ENCODE assay signal across 8 mouse cellular contexts in genomic region chr4:12240941-12241571, GRCm38 (mm10).
DNase-seq lines count a peak whose midpoint lies in the region; ATAC-seq and TF ChIP-seq lines count a peak whose summit lies in the region.

No protein-coding gene starts in this region.

- 3% methylated on average over 12 of the region's 12 CpGs for WGBS in forebrain, embryonic 14.5 days
- 3% methylated on average over 12 of the region's 12 CpGs for WGBS in lung, embryonic 15.5 days

- no peaks in the 10 kb centered on the region for H3K27me3 ChIP-seq in forebrain, embryonic 14.5 days (replicated peaks; ENCODE audit: control insufficient read depth, insufficient read depth, low read length)
- H3K27me3 ChIP-seq in lung, embryonic 15.5 days = no peaks in the 10 kb centered on the region

- H3K36me3 ChIP-seq in forebrain, embryonic 14.5 days (ENCODE audit: control insufficient read depth, insufficient read depth, low read length) = no peaks in the 10 kb centered on the region
- no peaks in the 10 kb centered on the region for H3K36me3 ChIP-seq in lung, embryonic 15.5 days

- H3K4me3 ChIP-seq in forebrain, embryonic 14.5 days (ENCODE audit: low read depth, low read length) = no peak overlapping the region
- H3K4me3 ChIP-seq in layer of hippocampus, adult 2 months = peak overlapping the region; percentile 35; the same call in 1 of the 2 replicates
- peak overlapping the region; percentile 15; the same call in 1 of the 2 replicates for H3K4me3 ChIP-seq in lung, embryonic 15.5 days

- no peaks in the 10 kb centered on the region for H3K9me3 ChIP-seq in forebrain, embryonic 14.5 days (replicated peaks; ENCODE audit: control insufficient read depth, low read length)
- no peaks in the 10 kb centered on the region for H3K9me3 ChIP-seq in lung, embryonic 15.5 days

- peak; percentile 56 for DNase-seq in MN1 (ENCODE audit: low spot score)
- DNase-seq in c-Kit-positive CD71-positive TER-119-positive erythroid progenitor cells, embryonic 14.5 days (ENCODE audit: low spot score) = peak; percentile 37
- peak; percentile 88 for DNase-seq in forebrain, embryonic 14.5 days (ENCODE audit: low spot score)
- peak; percentile 77 for DNase-seq in heart, postnatal 4 days
- DNase-seq in layer of hippocampus, adult 2 months (ENCODE audit: low spot score in 2 of 2) = peak; percentile 39 to 79
- DNase-seq in retina, embryonic 14.5 days (ENCODE audit: low spot score) = peak; percentile 91
- peak; percentile 51 for DNase-seq in yolk sac, embryonic 10.5 days (ENCODE audit: low spot score)

- H3K4me2 ChIP-seq in forebrain, embryonic 14.5 days (ENCODE audit: low read length) = peak overlapping the region; percentile 33; the same call in 1 of the 2 replicates
- peak overlapping the region; percentile 50 for H3K4me2 ChIP-seq in lung, embryonic 15.5 days

- peak; percentile 90 for ATAC-seq in forebrain, embryonic 14.5 days
- no peak for ATAC-seq in lung, embryonic 15.5 days (ENCODE audit: borderline replicate concordance, extremely low read depth, low FRiP score, low TSS enrichment)

- no peak overlapping the region for H3K9ac ChIP-seq in forebrain, embryonic 14.5 days (ENCODE audit: low read length)
- no peak overlapping the region for H3K9ac ChIP-seq in lung, embryonic 15.5 days

- TF ChIP-seq CTCF in layer of hippocampus, adult 2 months (conservative IDR thresholded peaks at IDR 0.05) = peak; percentile 95

- no peak overlapping the region for H3K27ac ChIP-seq in forebrain, embryonic 14.5 days (ENCODE audit: low read depth, low read length)
- no peak overlapping the region for H3K27ac ChIP-seq in layer of hippocampus, adult 2 months
- H3K27ac ChIP-seq in lung, embryonic 15.5 days = no peak overlapping the region

- no peaks in the 10 kb centered on the region for H3K4me1 ChIP-seq in forebrain, embryonic 14.5 days (ENCODE audit: control insufficient read depth, insufficient read depth, low read length)
- no peaks in the 10 kb centered on the region for H3K4me1 ChIP-seq in lung, embryonic 15.5 days

Comparison
In these comparisons a context has a peak if more than half of its experiments do, and no peak if none do; other contexts are left out.
1. DNase-seq: peak in every context shown above with its lines; median percentile 91 in retina, embryonic 14.5 days; 88 in forebrain, embryonic 14.5 days; 77 in heart, postnatal 4 days; 59 in layer of hippocampus, adult 2 months; 56 in MN1; 51 in yolk sac, embryonic 10.5 days; 37 in c-Kit-positive CD71-positive TER-119-positive erythroid progenitor cells, embryonic 14.5 days.